Mouse (Mus musculus) telencephalon, adult 2 months (tissue): ENCODE measurements around the gene Tmed9.
A peak's percentile ranks its signal among the peaks of the same experiment; 100 is the strongest.

Experiments used
- DNase-seq: peaks from one replicate; pipeline ENCODE4 v3.0.0-alpha.2; 2011; ENCODE audit warnings: low read depth, low spot score

The Tmed9 gene

GRCm38 (mm10) chr13:55573432-55573831 is at the start of gene Tmed9:
TSS of gene Tmed9 (plus strand) at chr13:55573732.
- DNase-seq, result no peak

DNA sequence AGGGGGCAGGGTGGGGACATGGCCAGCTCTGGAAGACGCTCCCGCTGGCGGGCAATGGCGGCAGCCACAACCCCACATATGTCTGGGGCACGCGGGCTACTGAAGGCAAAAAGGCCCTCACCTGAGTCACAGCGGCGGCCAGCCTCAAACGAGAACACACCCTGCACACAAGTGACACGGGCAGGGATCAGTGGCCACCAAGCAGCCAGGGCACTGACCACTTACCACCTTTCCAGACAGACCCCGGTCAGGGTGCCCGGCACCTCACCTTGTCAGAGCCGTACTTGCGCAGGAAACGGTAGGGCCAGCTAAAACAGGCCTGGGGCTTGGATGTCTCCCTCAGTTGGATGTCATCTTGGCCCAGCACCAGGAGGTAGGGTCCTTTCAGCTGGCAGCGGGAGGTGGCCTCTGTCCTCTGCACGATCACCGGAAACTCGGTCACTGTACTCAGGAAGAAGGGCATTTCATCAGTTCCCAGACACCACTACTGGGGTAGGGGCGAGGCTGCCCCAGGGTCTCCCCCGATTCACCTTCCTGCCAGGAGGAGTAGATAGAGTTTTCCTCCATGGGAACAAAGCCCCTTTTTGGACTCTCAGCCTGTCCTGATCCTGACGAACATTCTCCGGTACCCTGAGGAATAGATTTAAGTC is 49.5 kb upstream of the Tmed9 start:
- DNase-seq, result no peak

DNA sequence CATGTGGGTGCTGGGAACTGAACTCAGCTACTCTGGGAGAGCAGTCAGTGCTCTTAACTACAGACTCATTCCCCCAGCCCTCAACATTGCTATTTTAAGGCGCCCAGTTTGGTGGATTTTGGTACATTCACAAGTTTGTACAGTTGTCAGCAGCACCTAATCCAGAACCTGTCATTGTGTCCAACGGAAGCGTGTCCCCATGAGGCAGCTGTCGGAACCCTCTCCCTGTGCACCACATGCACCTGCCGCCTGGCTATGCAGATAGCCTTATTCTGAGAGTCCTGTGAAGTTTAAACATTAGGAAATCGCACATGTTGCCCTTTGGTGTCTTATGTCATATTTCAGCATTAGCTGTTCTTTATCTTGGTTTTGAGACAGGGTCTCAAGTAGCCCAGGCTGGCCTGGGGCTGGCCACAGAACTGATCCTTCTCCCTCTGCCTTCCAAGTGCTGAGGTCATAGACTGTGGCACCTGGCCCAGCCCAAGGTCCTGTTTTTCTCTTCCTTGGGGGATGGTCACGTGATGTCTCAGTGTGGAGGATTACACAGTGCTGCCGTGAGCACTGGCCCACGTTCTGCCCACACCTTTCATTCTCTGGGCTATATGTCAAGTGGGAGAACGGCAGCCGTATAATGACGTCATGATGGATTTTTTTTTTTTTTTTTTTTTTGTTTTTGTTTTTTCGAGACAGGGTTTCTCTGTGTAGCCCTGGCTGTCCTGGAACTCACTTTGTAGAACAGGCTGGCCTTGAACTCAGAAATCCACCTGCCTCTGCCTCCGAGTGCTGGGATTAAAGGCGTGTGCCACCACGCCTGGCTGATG is 47.6 kb upstream of the Tmed9 start:
- DNase-seq, result no peak

- no peak for DNase-seq
Observed at GRCm38 (mm10) chr13:55527212-55527611, 46.3 kb upstream of the Tmed9 start.

DNA sequence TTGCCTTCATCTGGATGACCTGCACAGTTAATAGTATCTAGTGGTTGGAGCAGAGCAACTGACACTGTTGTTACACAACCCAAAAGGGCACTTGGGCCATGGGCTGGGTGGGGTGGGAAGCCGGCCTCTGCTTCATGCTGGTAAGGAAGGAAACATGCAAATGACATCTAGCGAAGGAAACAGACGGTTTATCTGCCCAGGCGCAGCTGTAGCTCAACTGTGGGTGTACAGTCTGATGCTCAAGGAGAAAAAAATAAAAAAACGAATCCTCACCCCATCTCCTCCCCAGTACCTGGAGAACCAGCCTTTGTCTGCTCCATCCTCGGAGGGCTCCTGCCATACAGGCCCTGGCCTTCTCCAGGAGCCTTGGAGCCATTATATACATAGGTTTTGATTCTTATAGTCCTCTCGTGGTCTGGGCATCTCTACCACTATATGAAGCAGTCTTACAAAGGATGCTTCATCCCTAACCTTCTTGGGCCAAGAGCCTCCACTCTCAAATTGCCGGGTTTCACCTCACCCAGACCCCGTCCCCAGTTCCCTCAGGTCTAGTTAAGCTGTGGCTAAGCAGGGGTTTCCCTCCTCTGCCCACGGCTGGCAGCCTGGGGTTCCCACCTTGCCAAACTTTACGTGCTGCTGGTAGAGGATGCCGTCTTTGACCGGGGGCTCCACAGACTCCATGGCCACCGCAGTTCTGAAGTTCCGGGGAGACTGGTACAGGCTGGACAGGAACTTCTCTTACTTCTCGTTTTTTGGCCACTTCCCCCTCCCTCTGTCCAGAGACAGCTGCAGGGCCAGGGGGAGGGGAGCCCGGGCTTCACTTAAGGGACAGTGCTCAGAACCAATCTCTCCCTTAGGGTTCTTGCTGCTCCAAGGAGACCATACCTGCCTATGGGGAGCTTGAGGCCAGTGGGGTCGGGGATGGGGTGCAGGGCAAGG is 45.4 kb upstream of the Tmed9 start:
- no peak for DNase-seq

GRCm38 (mm10) chr13:55529198-55529915 is 44.2 kb upstream of the Tmed9 start, which contains the start of gene Dok3:
TSS of gene Dok3 (minus strand) at chr13:55529296.
- no peak for DNase-seq

DNA sequence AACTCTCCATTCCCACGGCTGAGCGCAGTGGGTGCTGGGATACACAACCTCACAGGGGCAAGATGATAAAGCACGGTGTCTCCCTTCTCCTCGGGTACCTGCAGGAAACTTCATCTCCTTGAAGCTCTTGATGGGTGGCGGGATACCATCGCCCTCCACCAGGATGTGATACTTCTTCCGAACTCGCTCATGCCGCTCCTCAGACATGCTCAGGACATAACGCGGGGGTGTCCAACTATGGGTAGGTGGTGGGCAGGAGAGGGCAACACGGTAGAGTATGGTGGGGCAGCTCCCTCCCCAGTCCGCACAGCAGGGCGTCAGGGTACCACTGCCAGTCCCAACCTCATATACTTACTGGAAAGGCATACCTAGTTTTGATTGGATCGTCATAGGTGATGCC is 38.3 kb upstream of the Tmed9 start:
- DNase-seq, result no peak

DNA sequence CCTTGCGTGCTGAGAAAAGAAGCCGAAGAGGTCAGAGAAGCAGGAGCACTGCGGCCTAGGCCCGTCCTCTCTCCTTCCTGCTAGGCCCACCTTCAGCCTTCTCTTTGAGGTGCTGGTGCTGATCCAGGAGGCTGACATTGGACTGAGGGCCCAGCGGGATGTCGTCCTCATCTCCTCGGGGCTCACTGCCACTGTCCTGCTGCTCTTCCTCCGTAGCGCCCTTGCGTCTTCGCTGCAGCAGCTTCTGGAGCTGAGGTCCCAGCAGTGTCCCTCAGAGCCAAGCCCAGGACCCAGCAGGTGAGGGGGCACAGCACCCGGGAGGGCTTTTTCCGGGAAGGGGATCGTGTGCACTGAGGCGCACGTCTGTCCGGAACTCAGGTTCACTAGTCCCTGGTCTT is 37.7 kb upstream of the Tmed9 start:
- no peak for DNase-seq

DNA sequence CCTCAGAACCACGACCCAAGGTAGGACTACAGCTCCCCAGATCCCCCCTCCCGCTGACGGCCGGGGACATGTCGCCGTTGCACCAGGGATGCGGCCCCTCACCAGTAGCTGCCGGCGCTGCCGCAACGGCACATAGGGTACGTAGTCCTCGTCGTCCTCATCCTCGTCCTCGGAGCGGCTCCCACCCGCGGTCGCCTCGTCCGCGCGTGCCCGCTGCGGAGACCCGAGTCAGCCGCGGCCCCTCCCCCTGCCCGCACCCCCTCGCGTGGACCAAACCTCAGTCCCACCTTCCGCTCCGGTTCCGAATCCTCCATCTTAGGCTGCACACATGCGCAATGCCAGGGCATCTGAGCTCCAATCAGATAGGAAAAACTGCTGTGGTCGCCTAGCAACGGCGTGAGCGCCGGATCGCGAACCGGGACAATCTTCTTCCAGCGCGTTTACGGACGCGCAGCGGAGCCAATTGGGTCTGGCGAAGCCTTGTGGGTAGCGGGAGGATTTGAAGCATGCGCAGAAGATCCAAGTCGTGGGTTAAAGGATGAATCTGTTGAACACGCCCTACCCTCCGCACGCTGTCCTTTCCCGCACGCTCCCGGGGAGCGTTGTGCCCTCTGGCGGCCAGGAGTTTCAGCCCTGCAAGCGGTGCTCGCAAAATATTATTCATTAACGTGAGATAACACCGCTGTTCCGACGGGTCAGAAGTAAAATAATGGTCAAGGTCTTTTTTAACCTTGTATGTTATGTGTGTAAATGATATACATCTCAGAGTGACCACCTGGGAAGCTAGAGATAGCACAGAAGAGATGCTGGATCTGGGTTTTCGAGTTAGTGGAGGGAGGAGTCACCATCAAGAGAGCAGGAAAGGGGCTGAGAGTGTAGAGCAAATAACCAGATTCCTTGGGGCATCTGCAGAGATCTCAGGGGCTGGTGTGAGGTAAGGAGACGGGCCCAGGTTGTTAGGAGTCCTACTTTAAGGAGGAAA is 37.0 kb upstream of the Tmed9 start, which contains the start of gene Ddx41:
Gene Ddx41 (minus strand): TSS at position 465 of the 982 bp plus-strand sequence.
- DNase-seq, result peak; percentile 100

DNA sequence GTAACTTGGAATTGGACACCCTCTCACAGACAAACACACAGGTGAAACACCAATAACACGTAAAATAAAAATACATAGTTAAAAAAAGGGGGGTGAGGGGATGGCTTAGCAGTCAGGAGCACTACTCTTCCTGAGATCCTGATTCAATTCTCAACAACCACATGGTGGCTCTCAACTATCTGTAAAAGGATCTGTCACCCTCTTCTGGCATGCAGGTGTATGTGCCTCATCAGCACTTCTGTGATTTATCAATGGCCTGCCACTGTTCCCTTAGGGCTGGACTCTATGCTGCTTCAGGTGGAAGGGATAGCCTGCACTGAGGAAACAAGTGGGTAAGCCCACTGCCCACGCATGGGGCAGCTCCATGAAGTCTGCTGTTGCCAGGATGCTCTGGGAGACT is 32.6 kb upstream of the Tmed9 start:
- DNase-seq, result no peak

- DNase-seq, result no peak
Observed at GRCm38 (mm10) chr13:55542891-55543290, 30.6 kb upstream of the Tmed9 start.

GRCm38 (mm10) chr13:55543447-55543846 is 30.1 kb upstream of the Tmed9 start:
- DNase-seq, result no peak

DNA sequence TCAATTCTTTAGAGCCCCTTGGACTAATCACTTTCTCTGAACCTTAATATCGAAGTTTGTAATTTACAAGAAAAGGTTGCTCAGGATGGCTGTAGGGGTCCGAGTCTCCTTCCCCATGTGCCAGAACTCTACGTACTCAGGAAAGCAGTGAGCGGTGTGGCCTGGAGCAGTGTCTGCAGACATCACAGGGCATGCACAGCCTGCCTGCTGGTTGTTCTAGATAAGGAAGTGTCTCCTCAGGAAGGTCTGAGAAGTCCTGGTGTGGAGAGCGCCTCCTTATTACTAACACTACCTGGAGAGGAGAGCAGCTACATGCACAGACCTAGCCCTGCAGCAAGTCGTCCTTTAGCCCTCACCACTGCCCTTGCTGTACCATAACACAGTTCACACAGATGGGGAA is 28.7 kb upstream of the Tmed9 start:
- no peak for DNase-seq

- DNase-seq, result no peak
Observed at GRCm38 (mm10) chr13:55547916-55548315, 25.6 kb upstream of the Tmed9 start.

GRCm38 (mm10) chr13:55548426-55548825 is 25.1 kb upstream of the Tmed9 start:
- DNase-seq, result no peak

DNA sequence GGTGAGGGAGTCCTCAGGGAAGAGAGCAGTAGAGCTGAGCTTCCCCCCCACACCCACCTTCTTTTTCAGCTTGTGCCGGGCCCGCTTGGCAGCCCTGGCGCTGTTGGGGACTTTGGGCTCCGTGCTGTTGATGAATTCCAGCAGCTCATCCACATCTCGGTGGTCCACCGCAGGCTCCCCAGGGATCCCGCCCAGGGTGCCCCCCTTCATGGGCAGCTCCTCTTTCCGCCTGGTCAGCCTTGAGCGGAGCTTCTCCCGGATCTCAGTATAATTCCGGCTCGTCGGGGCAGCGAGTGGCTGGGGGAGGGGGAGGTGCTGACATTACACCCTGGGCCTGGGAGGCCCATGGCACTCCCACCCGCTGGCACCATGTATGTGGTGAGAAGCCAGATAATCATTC is 24.5 kb upstream of the Tmed9 start:
- DNase-seq, result no peak

DNA sequence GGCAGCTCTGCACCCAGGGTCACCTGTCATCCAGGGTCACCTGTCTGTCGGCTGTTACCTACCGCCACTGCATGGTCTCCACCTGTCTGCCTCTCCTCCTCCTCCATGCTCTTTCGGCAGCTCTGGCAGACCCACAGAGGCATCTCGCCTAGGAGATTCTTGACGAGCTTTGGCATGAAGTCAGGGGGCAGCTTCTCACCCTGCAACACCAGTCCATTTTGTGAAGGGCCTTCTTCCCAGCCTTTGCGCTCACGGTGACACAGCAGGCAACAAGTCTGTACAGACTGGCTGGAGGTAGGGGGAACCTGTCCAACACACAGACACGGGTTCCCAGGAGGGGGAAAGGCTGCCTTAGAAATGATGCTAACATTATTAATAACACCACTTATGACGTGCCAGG is 17.6 kb upstream of the Tmed9 start:
- no peak for DNase-seq

- no peak for DNase-seq
Observed at GRCm38 (mm10) chr13:55557499-55557898, 16.0 kb upstream of the Tmed9 start.

- no peak for DNase-seq
Observed at GRCm38 (mm10) chr13:55563266-55563879, 10.2 kb upstream of the Tmed9 start.

DNA sequence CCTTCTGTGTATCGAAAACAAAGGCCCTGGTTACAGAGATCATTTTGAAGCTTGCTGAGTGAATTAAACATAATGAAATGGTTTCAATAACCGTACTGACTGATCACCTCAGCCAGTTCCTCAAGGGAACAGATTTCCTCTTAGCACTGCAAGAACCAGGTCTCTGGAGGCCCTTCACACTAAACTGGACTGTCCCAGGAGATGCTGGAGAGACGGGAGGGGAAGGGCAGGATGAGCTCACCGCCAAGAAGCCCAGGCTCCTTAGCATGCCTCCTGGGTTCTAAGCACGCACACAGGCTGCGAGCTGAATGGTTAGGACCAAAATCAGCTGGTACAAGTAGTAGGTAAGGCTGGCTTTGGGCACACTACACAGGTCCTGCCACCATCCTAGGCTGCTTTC is 6.5 kb upstream of the Tmed9 start:
- DNase-seq, result no peak
